Mouse (Mus musculus) MEL (cell line): ENCODE measurements around the gene Zfp90. TPM values are rescaled to one million over a fixed set of nuclear protein-coding genes. Genes with fewer than 3 reads are reported as not detected.

Experiments
- DNase-seq: peaks from one replicate; pipeline ENCODE4 v3.0.0; 2011; ENCODE audit warnings: low read depth, low spot score
- H3K27ac ChIP-seq: 2 replicates; pipeline ENCODE4 v1.5.1; 2012; ENCODE audit warnings: low read depth, mild to moderate bottlenecking, control low read depth, low read length, moderate library complexity; ENCODE audit not compliant: control insufficient read depth
- H3K27me3 ChIP-seq, 2 experiments: fragments of 150-350 bp in 1 of 2; sonication (generic) in 1 of 2; 2 replicates each; pipeline ENCODE4 v1.6.1; 2012; ENCODE audit warnings: low read length in 2 of 2, mild to moderate bottlenecking in 2 of 2, improper control_type of control experiment in 1 of 2, moderate library complexity in 1 of 2; ENCODE audit not compliant: insufficient read depth in 2 of 2, control insufficient read depth in 1 of 2
- H3K36me3 ChIP-seq, 2 experiments: 2 replicates each; pipeline ENCODE4 v1.6.1; 2012 to 2014; ENCODE audit warnings: low read length in 2 of 2, improper control_type of control experiment in 1 of 2, inconsistent platforms in 1 of 2, mild to moderate bottlenecking in 1 of 2; ENCODE audit not compliant: insufficient read depth in 2 of 2, control insufficient read depth in 1 of 2
- H3K4me1 ChIP-seq, 2 experiments: fragments of 150-350 bp in 1 of 2; sonication (generic) in 1 of 2; 2 replicates each; pipeline ENCODE4 v1.6.1; 2012; ENCODE audit warnings: low read length in 2 of 2, improper control_type of control experiment in 1 of 2, mild to moderate bottlenecking in 1 of 2; ENCODE audit not compliant: insufficient read depth in 2 of 2, control insufficient read depth in 1 of 2
- H3K4me3 ChIP-seq, 2 experiments: fragments of 150-350 bp in 1 of 2; sonication (generic) in 1 of 2; 2 replicates each; pipeline ENCODE4 v1.5.1; 2012; ENCODE audit warnings: low read depth in 2 of 2, low read length in 2 of 2, mild to moderate bottlenecking in 2 of 2, moderate library complexity in 2 of 2, control low read depth in 1 of 2, improper control_type of control experiment in 1 of 2; ENCODE audit not compliant: control insufficient read depth in 1 of 2, insufficient read depth in 1 of 2
- H3K79me2 ChIP-seq: 2 replicates; pipeline ENCODE4 v1.6.1; 2012; ENCODE audit warnings: mild to moderate bottlenecking, low read length, moderate library complexity; ENCODE audit not compliant: control insufficient read depth, poor library complexity, insufficient read depth
- H3K9ac ChIP-seq: 2 replicates; pipeline ENCODE4 v1.6.1; 2012; ENCODE audit warnings: low read depth, mild to moderate bottlenecking, control low read depth, low read length, moderate library complexity; ENCODE audit not compliant: control insufficient read depth, poor library complexity, severe bottlenecking
- H3K9me3 ChIP-seq: fragments of 150-350 bp; sonication (generic); replicated peaks from 2 replicates; pipeline ENCODE4 v1.6.1; 2012; ENCODE audit warnings: mild to moderate bottlenecking, low read length, improper control_type of control experiment, moderate library complexity; ENCODE audit not compliant: insufficient read depth
- BHLHE40 ChIP-seq: IDR thresholded peaks from 2 replicates; pipeline ENCODE4 v1.6.1; 2012; ENCODE audit warnings: low read depth, mild to moderate bottlenecking, inconsistent platforms, low read length, improper control_type of control experiment, borderline replicate concordance
- CHD1 ChIP-seq: IDR thresholded peaks from 2 replicates; pipeline ENCODE4 v1.6.1; 2012; ENCODE audit warnings: low read depth, mild to moderate bottlenecking, inconsistent platforms, low read length, improper control_type of control experiment
- CHD2 ChIP-seq: IDR thresholded peaks from 2 replicates; pipeline ENCODE4 v1.6.1; 2011; ENCODE audit warnings: low read length, improper control_type of control experiment
- E2F4 ChIP-seq: IDR thresholded peaks from 2 replicates; pipeline ENCODE4 v1.6.1; 2011; ENCODE audit warnings: low read depth, low read length, improper control_type of control experiment, borderline replicate concordance
- EP300 ChIP-seq, 2 experiments: IDR thresholded peaks; 2 replicates each; pipeline ENCODE4 v1.6.1; 2011; ENCODE audit warnings: improper control_type of control experiment in 2 of 2, low read length in 2 of 2, low read depth in 1 of 2, mild to moderate bottlenecking in 1 of 2
- GABPA ChIP-seq: IDR thresholded peaks from 2 replicates; pipeline ENCODE4 v1.6.1; 2012; ENCODE audit warnings: low read depth, mild to moderate bottlenecking, inconsistent platforms, low read length, improper control_type of control experiment, moderate library complexity
- HCFC1 ChIP-seq: IDR thresholded peaks from 2 replicates; pipeline ENCODE4 v1.6.1; 2012; ENCODE audit warnings: low read depth, mild to moderate bottlenecking, inconsistent platforms, low read length, improper control_type of control experiment, moderate library complexity
- MAFK ChIP-seq: IDR thresholded peaks from 2 replicates; pipeline ENCODE4 v1.6.1; 2011; ENCODE audit warnings: low read depth, mild to moderate bottlenecking, low read length, improper control_type of control experiment, borderline replicate concordance
- MAZ ChIP-seq: IDR thresholded peaks from 2 replicates; pipeline ENCODE4 v1.6.1; 2012; ENCODE audit warnings: low read depth, mild to moderate bottlenecking, inconsistent platforms, low read length, improper control_type of control experiment
- POLR2AphosphoS5 ChIP-seq: IDR thresholded peaks from 2 replicates; pipeline ENCODE4 v1.6.1; 2012; ENCODE audit warnings: low read depth, borderline replicate concordance, mild to moderate bottlenecking, inconsistent platforms, low read length, moderate library complexity, mixed read lengths
- RCOR1 ChIP-seq: IDR thresholded peaks from 2 replicates; pipeline ENCODE4 v1.6.1; 2012; ENCODE audit warnings: low read depth, mild to moderate bottlenecking, inconsistent platforms, low read length, improper control_type of control experiment
- TAL1 ChIP-seq: IDR thresholded peaks from 2 replicates; pipeline ENCODE4 v1.6.1; 2012; ENCODE audit warnings: mild to moderate bottlenecking, inconsistent platforms, low read length, moderate library complexity, mixed read lengths
- UBTF ChIP-seq: IDR thresholded peaks from 2 replicates; pipeline ENCODE4 v1.6.1; 2012; ENCODE audit warnings: low read depth, mild to moderate bottlenecking, inconsistent platforms, low read length, improper control_type of control experiment, moderate library complexity, borderline replicate concordance; ENCODE audit not compliant: insufficient read depth
- USF2 ChIP-seq, 2 experiments: IDR thresholded peaks; 2 replicates each; pipeline ENCODE4 v1.6.1; 2011 to 2012; ENCODE audit warnings: improper control_type of control experiment in 2 of 2, low read length in 2 of 2, borderline replicate concordance in 1 of 2, inconsistent platforms in 1 of 2, low read depth in 1 of 2, mild to moderate bottlenecking in 1 of 2; ENCODE audit not compliant: insufficient read depth in 1 of 2
- ZKSCAN1 ChIP-seq: IDR thresholded peaks from 2 replicates; pipeline ENCODE4 v1.6.1; 2012; ENCODE audit warnings: low read depth, mild to moderate bottlenecking, inconsistent platforms, low read length, improper control_type of control experiment, moderate library complexity
- ZMIZ1 ChIP-seq: IDR thresholded peaks from 2 replicates; pipeline ENCODE4 v1.6.1; 2012; ENCODE audit warnings: low read depth, mild to moderate bottlenecking, inconsistent platforms, low read length, improper control_type of control experiment, moderate library complexity
- polyA plus RNA-seq, 2 experiments: library from polyadenylated mRNA; stranded (reverse) in 1 of 2; unstranded in 1 of 2; fragments of >175 nt in 1 of 2; fragments of >200 nt in 1 of 2; gene quantifications; 2 replicates each; pipeline versions ENCODE4 v1.2.1 to v1.2.4; 2012; ENCODE audit warnings: low replicate concordance in 2 of 2, low read depth in 1 of 2; ENCODE audit not compliant: insufficient read length in 2 of 2, insufficient read depth in 1 of 2, missing spikeins in 1 of 2
- total RNA-seq: library from RNA; depleted of rRNA; stranded (reverse); fragments of 300-350 nt; gene quantifications from 2 replicates; pipeline ENCODE4 v1.2.3, GENCODE M21; 2012

The Zfp90 gene
- total and polyA plus RNA-seq, 3 experiments: 2.6 to 3.9 TPM; not detected in 1

DNA sequence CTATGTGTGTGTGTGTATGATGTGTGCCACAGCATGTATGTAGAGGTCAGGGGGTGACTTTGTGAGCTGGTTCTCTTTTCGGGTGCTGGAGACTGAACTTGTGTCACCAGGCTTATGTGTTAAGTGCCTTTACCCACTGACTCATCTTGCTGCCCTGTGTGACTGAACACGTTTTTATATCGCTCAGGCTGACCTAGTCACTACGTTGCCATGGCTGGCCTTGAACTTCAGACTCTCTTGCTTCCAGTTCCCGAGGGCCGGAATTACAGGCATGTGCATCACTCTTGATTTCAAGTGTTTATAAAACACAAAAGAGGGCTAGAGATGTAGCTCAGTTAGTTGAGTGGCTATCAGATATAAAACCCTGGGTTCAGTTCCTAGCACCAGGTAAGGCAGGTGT is 34.1 kb upstream of the Zfp90 start:
- Histone ChIP-seq H3K27me3 (peaks cover 14 to 22% of the 10 kb centered on the region in 2 experiments), H3K79me2 (no peaks in the 10 kb centered on the region), H3K4me1 (no peaks in the 10 kb centered on the region), H3K4me3 (no peak overlapping the region), H3K9ac (no peak overlapping the region), H3K27ac (no peak overlapping the region), H3K9me3 (no peaks in the 10 kb centered on the region), H3K36me3 (no peaks in the 10 kb centered on the region)
- DNase-seq: no peak
- TF ChIP-seq TAL1 (no peak), UBTF (no peak), CHD1 (no peak), BHLHE40 (no peak), MAFK (no peak), MAZ (no peak), EP300 (IDR thresholded peaks at IDR 0.05; ENCODE audit: low read depth in 1 of 2, low read length in 2 of 2) (no peak), POLR2AphosphoS5 (no peak), CHD2 (no peak), RCOR1 (no peak), E2F4 (no peak), ZKSCAN1 (no peak), GABPA (no peak), USF2 (IDR thresholded peaks at IDR 0.05; ENCODE audit: borderline replicate concordance in 1 of 2, insufficient read depth in 1 of 2, low read depth in 1 of 2, low read length in 2 of 2) (no peak), ZMIZ1 (no peak)

DNA sequence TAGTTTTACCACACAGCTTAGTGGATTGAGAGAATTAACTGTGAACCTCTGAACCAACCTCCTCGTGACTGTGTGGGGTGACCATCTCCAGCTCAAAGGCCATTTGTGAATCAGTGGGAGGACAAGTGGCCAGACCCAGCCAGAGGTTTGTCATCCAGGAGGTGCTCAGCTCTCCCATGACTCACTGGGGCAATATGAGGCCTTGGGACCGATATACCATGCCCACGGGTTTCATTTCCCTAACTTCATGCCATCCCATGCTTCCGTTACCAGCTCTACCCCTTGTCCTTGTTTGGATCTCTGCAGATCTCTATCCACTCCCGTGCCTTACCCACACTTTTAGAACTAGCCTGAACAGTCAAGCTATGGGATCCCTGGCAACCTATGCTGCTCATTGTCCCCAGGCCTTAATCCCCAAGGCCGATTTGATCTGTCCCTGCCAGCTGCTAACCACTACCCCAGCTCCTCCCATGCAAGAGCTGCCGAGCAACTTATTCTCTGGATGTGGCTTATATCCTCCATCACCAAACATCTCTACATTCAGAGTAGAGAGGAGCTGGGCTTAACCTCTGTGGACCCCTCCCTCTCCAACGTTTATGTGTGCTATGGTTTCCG is 27.2 kb upstream of the Zfp90 start:
- no peaks in the 10 kb centered on the region for H3K36me3 ChIP-seq
- DNase-seq: no peak
- H3K27me3 ChIP-seq: peaks cover 9 to 12% of the 10 kb centered on the region in 2 experiments
- no peak overlapping the region for H3K4me3 ChIP-seq
- H3K27ac ChIP-seq: no peak overlapping the region
- H3K79me2 ChIP-seq: no peaks in the 10 kb centered on the region
- no peak for TF ChIP-seq HCFC1
- no peak overlapping the region for H3K9ac ChIP-seq
- no peaks in the 10 kb centered on the region for H3K9me3 ChIP-seq
- H3K4me1 ChIP-seq: no peaks in the 10 kb centered on the region
